Comparison of ENCODE assay signal across 8 mouse cellular contexts in the genomic region with DNA sequence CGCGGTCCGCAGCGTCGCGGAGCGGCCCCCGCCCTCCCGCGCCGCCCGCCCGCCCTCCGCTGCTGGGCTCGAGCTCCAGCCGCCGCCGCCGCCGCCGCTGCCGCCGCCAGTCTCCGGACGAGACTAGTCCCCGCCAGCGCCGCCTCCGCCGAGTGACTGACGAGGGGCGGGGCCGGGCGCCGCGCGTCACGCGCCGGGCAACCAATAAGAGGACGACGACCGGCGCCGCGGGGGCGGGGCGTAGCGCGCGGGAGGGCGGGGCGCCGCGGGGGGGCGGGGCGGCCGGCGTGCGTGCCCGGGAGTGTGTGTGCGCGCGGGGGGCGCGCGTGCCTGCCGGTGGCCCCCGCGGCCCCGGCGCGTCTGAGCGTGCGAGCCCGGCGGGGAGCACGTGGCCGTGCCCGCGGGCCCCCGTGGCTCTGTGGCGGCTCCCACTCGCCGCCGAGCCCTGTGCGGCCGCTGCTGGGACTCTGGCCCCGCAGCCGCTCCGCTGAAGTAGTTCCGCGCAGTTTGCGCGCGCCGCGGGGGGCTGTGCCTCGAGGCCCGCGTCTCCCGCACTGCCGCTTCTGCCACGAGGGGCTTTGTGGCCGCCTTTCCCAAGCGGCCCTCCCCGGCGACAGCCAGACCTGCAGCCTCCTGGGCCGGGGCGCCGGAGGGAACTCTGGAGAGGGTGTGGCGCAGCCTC. TPM values are rescaled to one million over a fixed set of nuclear protein-coding genes. Genes with fewer than 3 reads are reported as not detected.
DNase-seq lines count a peak whose midpoint lies in the region; ATAC-seq lines count a peak whose summit lies in the region.

Gene Rybp, minus strand, starts transcription at position 152 of the 682 bp plus-strand sequence.

- peak; percentile 94 to 98 for DNase-seq in adrenal gland, adult (ENCODE audit: inconsistent age in 2 of 2, low spot score in 1 of 2)
- DNase-seq in embryo, embryonic 10 days (ENCODE audit: low spot score): peak; percentile 93
- DNase-seq in gastrocnemius, postnatal 10 days: peak; percentile 96
- peak; percentile 93 for DNase-seq in induced T-regulatory cell, adult 2 months (ENCODE audit: low read depth)
- peak; percentile 77 to 92 for DNase-seq in left cerebral cortex, adult 8-10 months (ENCODE audit: low spot score in 2 of 2)
- DNase-seq in right cerebral cortex, adult 18-20 months: peak; percentile 95
- peak; percentile 92 for DNase-seq in urinary bladder, adult 2 months (ENCODE audit: low spot score)

- ATAC-seq in megakaryocyte, adult 5-6 weeks (ENCODE audit: poor library complexity, severe bottlenecking): peak; percentile 90

RNA-seq across cellular contexts. Expression of gene Rybp, which starts in this region (rescaled TPM):
- 1 to 10 TPM; 7.6 to 8.7 TPM for total RNA-seq in gastrocnemius, postnatal 10 days (2021)
- total RNA-seq in left cerebral cortex, adult 8-10 months (2022): 10 to 100 TPM; 39.7 to 44.5 (median 43.0) TPM
- total RNA-seq in megakaryocyte, adult 5-6 weeks (2015): 28.3 and 29.8 TPM in 2 replicates
- 17.3 and 36.5 TPM in 2 replicates for total RNA-seq in megakaryocyte, adult 5-6 weeks (2017)
- 39.9 and 41.3 TPM in 2 replicates for polyA plus RNA-seq in urinary bladder, adult 2 months (2012; rRNA removed)

Comparison
In these comparisons a context has a peak if more than half of its experiments do, and no peak if none do; other contexts are left out.
1. Peak in every context shown above with its lines: DNase-seq and ATAC-seq.